Mouse (Mus musculus) forebrain, embryonic 14.5 days (tissue): ENCODE data around the gene Hoxb9. TPM values are rescaled to one million over a fixed set of nuclear protein-coding genes. Genes with fewer than 3 reads are reported as not detected.

ENCODE experiments used
- ATAC-seq: fragments of 200-750 bp; cut with Nextera tagmentation; 2 replicates; pipeline ENCODE4 v1.8.0; 2017; ENCODE audit warnings: mild to moderate bottlenecking, moderate library complexity
- DNase-seq: peaks from one replicate; pipeline ENCODE4 v3.0.0-alpha.2; 2015; ENCODE audit warnings: low spot score
- H3K27ac ChIP-seq: fragments of 300-500 bp; sonication (generic); 2 replicates; pipeline ENCODE4 v1.5.1; 2014; ENCODE audit warnings: low read depth, mild to moderate bottlenecking, control low read depth, low read length, moderate library complexity
- H3K27me3 ChIP-seq: fragments of 300-500 bp; sonication (generic); replicated peaks from 2 replicates; pipeline ENCODE4 v1.6.1; 2014; ENCODE audit warnings: low read length, control low read depth, mixed read lengths; ENCODE audit not compliant: control insufficient read depth, insufficient read depth
- H3K36me3 ChIP-seq: fragments of 300-500 bp; sonication (generic); 2 replicates; pipeline ENCODE4 v1.6.1; 2014; ENCODE audit warnings: low read length, control low read depth; ENCODE audit not compliant: control insufficient read depth, insufficient read depth
- H3K4me1 ChIP-seq: fragments of 300-500 bp; sonication (generic); 2 replicates; pipeline ENCODE4 v1.6.1; 2014; ENCODE audit warnings: antibody characterized with exemption, low read length, control low read depth; ENCODE audit not compliant: control insufficient read depth, insufficient read depth
- H3K4me2 ChIP-seq: fragments of 300-500 bp; sonication (generic); 2 replicates; pipeline ENCODE4 v1.6.1; 2014; ENCODE audit warnings: mild to moderate bottlenecking, control low read depth, low read length
- H3K4me3 ChIP-seq: fragments of 300-500 bp; sonication (generic); 2 replicates; pipeline ENCODE4 v1.5.1; 2014; ENCODE audit warnings: low read depth, low read length, control low read depth
- H3K9ac ChIP-seq: fragments of 300-500 bp; sonication (generic); 2 replicates; pipeline ENCODE4 v1.6.1; 2014; ENCODE audit warnings: mild to moderate bottlenecking, low read length, control low read depth, moderate library complexity
- H3K9me3 ChIP-seq: fragments of 300-500 bp; sonication (generic); replicated peaks from 2 replicates; pipeline ENCODE4 v1.6.1; 2016; ENCODE audit warnings: low read length, control low read depth, mixed read lengths; ENCODE audit not compliant: control insufficient read depth
- WGBS: fragments of 180-500 bp; shearing (Covaris S2); extraction: QIAGEN DNeasy Blood & Tissue Kit; methylation state at CpG from one replicate; pipeline ENCODE4 v1.1.7; 2014; 5-methylcytosine and 5-hydroxymethylcytosine counted together
- polyA plus RNA-seq: library from polyadenylated mRNA; unstranded; fragments of >200 nt; fragmentation: Nextera tagmentation; extraction: Ambion mirVana; gene quantifications from 2 replicates; pipeline ENCODE4 v1.2.1, GENCODE M21; 2014

The Hoxb9 gene
- polyA plus RNA-seq, 1 experiment from 2014 or later: not detected

GRCm38 (mm10) chr11:96255111-96255995 is 15.9 kb upstream of the Hoxb9 start:
- ATAC-seq (no peak), DNase-seq (no peak)
- 2% methylated on average over 39 of the region's 39 CpGs for WGBS

DNA sequence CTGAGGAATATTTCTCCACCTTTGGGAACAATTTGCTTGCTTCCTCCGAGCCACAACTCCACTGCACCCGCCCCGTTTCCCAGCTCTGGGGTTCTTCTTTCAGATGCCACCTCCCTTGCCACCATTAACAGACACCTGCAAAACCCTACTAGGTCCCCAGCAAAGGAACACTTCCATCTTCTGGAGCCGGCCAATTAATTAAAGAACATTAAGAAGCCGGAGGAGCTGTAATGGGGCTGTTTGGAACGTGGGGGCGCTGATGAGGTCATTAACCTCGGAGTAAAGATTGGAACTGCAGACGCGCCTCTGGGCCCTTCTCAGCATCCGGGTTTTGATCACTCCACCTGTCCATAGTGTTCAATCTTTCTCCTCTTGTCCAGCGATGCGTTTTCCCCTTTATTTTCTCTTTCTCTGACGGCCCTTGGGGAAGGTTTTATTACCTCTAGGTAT is 15.2 kb upstream of the Hoxb9 start:
- H3K4me1 ChIP-seq: no peaks in the 10 kb centered on the region
- H3K36me3 ChIP-seq: no peaks in the 10 kb centered on the region
- no peak overlapping the region for H3K4me3 ChIP-seq
- ATAC-seq (no peak), DNase-seq (no peak)
- H3K9ac ChIP-seq: no peak overlapping the region
- no peak overlapping the region for H3K4me2 ChIP-seq
- WGBS: 1% methylated on average over 14 of the region's 14 CpGs
- no peak overlapping the region for H3K27ac ChIP-seq
- peaks cover 99% of the 10 kb centered on the region for H3K27me3 ChIP-seq
- H3K9me3 ChIP-seq: no peaks in the 10 kb centered on the region

More at GRCm38 (mm10) chr11:96255111-96255995, 15.9 kb upstream of the Hoxb9 start:
- H3K9me3 ChIP-seq: no peaks in the 10 kb centered on the region
- H3K4me1 ChIP-seq: no peaks in the 10 kb centered on the region
- H3K36me3 ChIP-seq: no peaks in the 10 kb centered on the region
- no peak overlapping the region for H3K9ac ChIP-seq
- H3K4me2 ChIP-seq: no peak overlapping the region
- peaks cover 99% of the 10 kb centered on the region for H3K27me3 ChIP-seq
- H3K4me3 ChIP-seq: no peak overlapping the region
- H3K27ac ChIP-seq: no peak overlapping the region

DNA sequence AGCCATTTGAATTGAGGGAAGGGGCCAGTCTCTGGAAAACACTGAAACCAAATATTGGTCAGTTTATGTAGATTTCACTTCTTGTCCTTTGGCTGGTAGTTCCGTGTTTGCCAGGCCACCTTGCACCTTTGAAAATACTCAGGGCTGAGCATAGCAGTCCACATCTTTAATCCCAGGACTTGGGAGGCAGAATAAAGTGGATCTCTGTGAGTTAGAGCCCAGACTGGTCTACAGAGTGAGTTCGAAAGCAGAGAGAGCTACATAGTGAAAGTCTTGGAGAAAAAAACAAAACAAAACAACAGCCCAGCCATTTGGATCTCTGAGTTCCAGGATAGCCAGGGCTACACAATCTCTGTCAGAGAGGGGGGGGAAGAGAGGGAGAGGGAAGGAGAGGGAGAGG is 14.1 kb upstream of the Hoxb9 start:
- Histone ChIP-seq H3K4me1 (no peaks in the 10 kb centered on the region), H3K36me3 (no peaks in the 10 kb centered on the region), H3K4me3 (no peak overlapping the region), H3K4me2 (no peak overlapping the region), H3K27me3 (peaks cover 99% of the 10 kb centered on the region), H3K27ac (no peak overlapping the region), H3K9ac (no peak overlapping the region), H3K9me3 (no peaks in the 10 kb centered on the region)
- ATAC-seq (no peak), DNase-seq (no peak)
- 14% methylated on average over 2 of the region's 2 CpGs for WGBS

GRCm38 (mm10) chr11:96259038-96259437 is 12.2 kb upstream of the Hoxb9 start:
- ATAC-seq (no peak), DNase-seq (no peak)
- Histone ChIP-seq H3K27me3 (peaks cover 99% of the 10 kb centered on the region), H3K36me3 (no peaks in the 10 kb centered on the region), H3K4me2 (no peak overlapping the region), H3K4me3 (no peak overlapping the region), H3K9me3 (no peaks in the 10 kb centered on the region), H3K9ac (no peak overlapping the region), H3K27ac (no peak overlapping the region), H3K4me1 (no peaks in the 10 kb centered on the region)
- WGBS: 0% methylated on average over 2 of the region's 2 CpGs

- no peaks in the 10 kb centered on the region for H3K9me3 ChIP-seq
Observed at GRCm38 (mm10) chr11:96259511-96259910, 11.7 kb upstream of the Hoxb9 start.

GRCm38 (mm10) chr11:96260310-96260970 is 10.8 kb upstream of the Hoxb9 start:
- Histone ChIP-seq H3K27ac (no peak overlapping the region), H3K9me3 (no peaks in the 10 kb centered on the region), H3K4me2 (no peak overlapping the region), H3K27me3 (peaks cover 98% of the 10 kb centered on the region), H3K9ac (no peak overlapping the region), H3K4me3 (no peak overlapping the region), H3K4me1 (no peaks in the 10 kb centered on the region), H3K36me3 (no peaks in the 10 kb centered on the region)
- ATAC-seq (no peak), DNase-seq (no peak)
- 1% methylated on average over 23 of the region's 23 CpGs for WGBS

More at GRCm38 (mm10) chr11:96259511-96259910, 11.7 kb upstream of the Hoxb9 start:
- no peak for ATAC-seq
- H3K27me3 ChIP-seq: peaks cover 99% of the 10 kb centered on the region
- no peaks in the 10 kb centered on the region for H3K36me3 ChIP-seq
- no peak overlapping the region for H3K27ac ChIP-seq
- 0% methylated on average over 1 of the region's 1 CpGs for WGBS
- no peak for DNase-seq
- H3K4me3 ChIP-seq: no peak overlapping the region
- H3K4me1 ChIP-seq: no peaks in the 10 kb centered on the region
- H3K4me2 ChIP-seq: no peak overlapping the region
- no peak overlapping the region for H3K9ac ChIP-seq

GRCm38 (mm10) chr11:96261323-96261890 is 9.8 kb upstream of the Hoxb9 start:
- no peak overlapping the region for H3K27ac ChIP-seq
- H3K36me3 ChIP-seq: no peaks in the 10 kb centered on the region
- ATAC-seq: no peak
- no peaks in the 10 kb centered on the region for H3K9me3 ChIP-seq
- DNase-seq: peak; percentile 63
- no peak overlapping the region for H3K4me3 ChIP-seq
- 1% methylated on average over 24 of the region's 24 CpGs for WGBS
- peaks cover 98% of the 10 kb centered on the region for H3K27me3 ChIP-seq
- no peaks in the 10 kb centered on the region for H3K4me1 ChIP-seq
- no peak overlapping the region for H3K9ac ChIP-seq
- H3K4me2 ChIP-seq: no peak overlapping the region

DNA sequence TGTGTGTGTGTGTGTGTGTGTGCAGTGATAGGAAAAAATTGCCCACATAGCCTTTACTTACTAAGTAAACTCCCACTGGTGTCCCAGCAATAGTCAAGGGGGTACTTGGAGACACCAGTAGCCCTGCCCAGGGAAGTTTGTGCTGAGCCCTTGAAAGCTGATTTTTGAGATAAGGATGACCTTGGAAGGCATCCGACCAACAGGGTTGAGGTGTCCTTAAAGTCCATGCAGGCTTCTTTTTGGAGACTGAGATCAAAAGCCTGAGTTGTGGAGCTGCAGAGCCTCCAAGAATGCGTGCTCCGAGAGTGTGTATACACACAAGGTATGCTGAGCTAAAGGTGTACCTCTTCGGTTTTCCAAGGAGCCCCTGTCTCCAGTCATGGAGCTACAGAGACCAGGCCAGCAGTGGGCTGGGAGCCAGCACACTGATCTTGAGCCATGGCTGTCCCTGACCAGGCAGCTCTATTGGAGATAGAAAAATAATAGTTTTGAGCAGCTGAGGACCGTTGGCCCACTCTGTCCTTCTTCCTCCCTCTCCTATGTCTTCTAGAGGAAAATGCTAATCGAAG is 8.9 kb upstream of the Hoxb9 start:
- WGBS: 5% methylated on average over 6 of the region's 6 CpGs

More for the DNA sequence above, 8.9 kb upstream of the Hoxb9 start:
- Histone ChIP-seq H3K27ac (no peak overlapping the region), H3K9ac (no peak overlapping the region), H3K4me2 (no peak overlapping the region), H3K4me3 (no peak overlapping the region), H3K27me3 (peaks cover 98% of the 10 kb centered on the region), H3K9me3 (no peaks in the 10 kb centered on the region), H3K36me3 (no peaks in the 10 kb centered on the region), H3K4me1 (no peaks in the 10 kb centered on the region)
- DNase-seq: no peak
- ATAC-seq: no peak
